Mouse (Mus musculus): Measurements from ENCODE around the gene Cd164. TPM values are rescaled to one million over a fixed set of nuclear protein-coding genes. Genes with fewer than 3 reads are reported as not detected.

The Cd164 gene
- polyA plus RNA-seq, 1 experiment from 2014 or later: 108 TPM

- WGBS: 90% methylated on average over 4 of the region's 4 CpGs
- DNase-seq (ENCODE audit: low spot score): no peak
- no peaks in the 10 kb centered on the region for H3K9me3 ChIP-seq (replicated peaks)
- no peaks in the 10 kb centered on the region for H3K27me3 ChIP-seq (ENCODE audit: low read depth, poor library complexity, severe bottlenecking)
- no peak overlapping the region for H3K27ac ChIP-seq (replicated peaks)
- no peak overlapping the region for H3K4me3 ChIP-seq
- H3K36me3 ChIP-seq: peaks cover 8% of the 10 kb centered on the region
- peaks cover 13% of the 10 kb centered on the region for H3K4me1 ChIP-seq
Measured at GRCm38 (mm10) chr10:41543439-41543838, 24.2 kb downstream of the Cd164 start.

- Histone ChIP-seq H3K9me3 (replicated peaks) (peaks cover under 1% of the 10 kb centered on the region; the same call in 1 of the 2 replicates), H3K27me3 (ENCODE audit: low read depth, poor library complexity, severe bottlenecking) (no peaks in the 10 kb centered on the region), H3K4me3 (no peak overlapping the region), H3K27ac (replicated peaks) (no peak overlapping the region), H3K36me3 (peaks cover 6% of the 10 kb centered on the region), H3K4me1 (peaks cover 13% of the 10 kb centered on the region)
- no peak for DNase-seq (ENCODE audit: low spot score)
- 70% methylated on average over 2 of the region's 2 CpGs for WGBS
Measured at GRCm38 (mm10) chr10:41543844-41544243, 24.6 kb downstream of the Cd164 start.

- Histone ChIP-seq H3K4me3 (peak overlapping the region; percentile 7; the same call in 1 of the 2 replicates), H3K27ac (replicated peaks) (no peak overlapping the region; the same call in 1 of the 2 replicates), H3K27me3 (ENCODE audit: low read depth, poor library complexity, severe bottlenecking) (no peaks in the 10 kb centered on the region), H3K9me3 (replicated peaks) (peaks cover 6% of the 10 kb centered on the region; the same call in 1 of the 2 replicates), H3K4me1 (peaks cover 13% of the 10 kb centered on the region), H3K36me3 (0 out of 2 replicates have a peak, but pooled peaks cover 4% of the 10 kb centered on the region)
- no peak for DNase-seq (ENCODE audit: low spot score)
- 2% methylated on average over 7 of the region's 7 CpGs for WGBS
Measured at GRCm38 (mm10) chr10:41544481-41545190, 25.4 kb downstream of the Cd164 start.

- Histone ChIP-seq H3K27ac (replicated peaks) (no peak overlapping the region), H3K36me3 (0 out of 2 replicates have a peak, but pooled peaks cover 4% of the 10 kb centered on the region), H3K4me1 (peaks cover 13% of the 10 kb centered on the region), H3K27me3 (ENCODE audit: low read depth, poor library complexity, severe bottlenecking) (no peaks in the 10 kb centered on the region), H3K9me3 (replicated peaks) (peaks cover 6% of the 10 kb centered on the region; the same call in 1 of the 2 replicates), H3K4me3 (no peak overlapping the region)
- no peak for DNase-seq (ENCODE audit: low spot score)
- WGBS: 56% methylated on average over 7 of the region's 7 CpGs
Measured at GRCm38 (mm10) chr10:41545224-41545755, 26.1 kb downstream of the Cd164 start.

- DNase-seq (ENCODE audit: low spot score): no peak
- H3K9me3 ChIP-seq (replicated peaks): peaks cover 6% of the 10 kb centered on the region; the same call in 1 of the 2 replicates
- H3K4me3 ChIP-seq: no peak overlapping the region
- no peak overlapping the region for H3K27ac ChIP-seq (replicated peaks)
- 74% methylated on average over 13 of the region's 13 CpGs for WGBS
- H3K4me1 ChIP-seq: peaks cover 13% of the 10 kb centered on the region
- 0 out of 2 replicates have a peak, but pooled peaks cover 4% of the 10 kb centered on the region for H3K36me3 ChIP-seq
- H3K27me3 ChIP-seq (ENCODE audit: low read depth, poor library complexity, severe bottlenecking): no peaks in the 10 kb centered on the region
Measured at GRCm38 (mm10) chr10:41546396-41547165, 27.4 kb downstream of the Cd164 start.

- Histone ChIP-seq H3K36me3 (0 out of 2 replicates have a peak, but pooled peaks cover 4% of the 10 kb centered on the region), H3K27ac (replicated peaks) (no peak overlapping the region), H3K4me3 (no peak overlapping the region), H3K9me3 (replicated peaks) (peaks cover 6% of the 10 kb centered on the region; the same call in 1 of the 2 replicates), H3K4me1 (peaks cover 16% of the 10 kb centered on the region), H3K27me3 (ENCODE audit: low read depth, poor library complexity, severe bottlenecking) (no peaks in the 10 kb centered on the region)
- 84% methylated on average over 7 of the region's 7 CpGs for WGBS
- no peak for DNase-seq (ENCODE audit: low spot score)
Measured at GRCm38 (mm10) chr10:41550711-41551110, 31.5 kb downstream of the Cd164 start.

- H3K36me3 ChIP-seq: 0 out of 2 replicates have a peak, but pooled peaks cover 4% of the 10 kb centered on the region
- H3K9me3 ChIP-seq (replicated peaks): peaks cover 6% of the 10 kb centered on the region; the same call in 1 of the 2 replicates
- 0 out of 2 replicates have a peak overlapping the region, but pooled peaks have one; percentile 2 for H3K27ac ChIP-seq (replicated peaks)
- no peak for DNase-seq (ENCODE audit: low spot score)
- 16% methylated on average over 3 of the region's 3 CpGs for WGBS
- H3K4me1 ChIP-seq: peaks cover 16% of the 10 kb centered on the region
- H3K27me3 ChIP-seq (ENCODE audit: low read depth, poor library complexity, severe bottlenecking): no peaks in the 10 kb centered on the region
- H3K4me3 ChIP-seq: no peak overlapping the region
Measured at GRCm38 (mm10) chr10:41552319-41552718, 33.1 kb downstream of the Cd164 start.

- no peaks in the 10 kb centered on the region for H3K27me3 ChIP-seq (ENCODE audit: low read depth, poor library complexity, severe bottlenecking)
- no peak overlapping the region for H3K4me3 ChIP-seq
- H3K27ac ChIP-seq (replicated peaks): peak overlapping the region; percentile 49; the same call in 1 of the 2 replicates
- no peak for DNase-seq (ENCODE audit: low spot score)
- peaks cover 16% of the 10 kb centered on the region for H3K4me1 ChIP-seq
- 53% methylated on average over 14 of the region's 14 CpGs for WGBS
- peaks cover 6% of the 10 kb centered on the region; the same call in 1 of the 2 replicates for H3K9me3 ChIP-seq (replicated peaks)
- H3K36me3 ChIP-seq: 0 out of 2 replicates have a peak, but pooled peaks cover 4% of the 10 kb centered on the region
Measured at GRCm38 (mm10) chr10:41552847-41553589, 33.8 kb downstream of the Cd164 start.

GRCm38 (mm10) chr10:41553711-41554110 lies 34.5 kb downstream of the Cd164 start:
- H3K9me3 ChIP-seq (replicated peaks): peaks cover 6% of the 10 kb centered on the region; the same call in 1 of the 2 replicates
- no peak for DNase-seq (ENCODE audit: low spot score)
- 78% methylated on average over 4 of the region's 4 CpGs for WGBS
- H3K36me3 ChIP-seq: 0 out of 2 replicates have a peak, but pooled peaks cover 4% of the 10 kb centered on the region
- no peak overlapping the region for H3K27ac ChIP-seq (replicated peaks)
- no peaks in the 10 kb centered on the region for H3K27me3 ChIP-seq (ENCODE audit: low read depth, poor library complexity, severe bottlenecking)
- no peak overlapping the region for H3K4me3 ChIP-seq
- peaks cover 16% of the 10 kb centered on the region for H3K4me1 ChIP-seq

GRCm38 (mm10) chr10:41555081-41555480 lies 35.9 kb downstream of the Cd164 start:
- 90% methylated on average over 3 of the region's 3 CpGs for WGBS
- Histone ChIP-seq H3K36me3 (no peaks in the 10 kb centered on the region), H3K27me3 (ENCODE audit: low read depth, poor library complexity, severe bottlenecking) (no peaks in the 10 kb centered on the region), H3K9me3 (replicated peaks) (0 out of 2 replicates have a peak, but pooled peaks cover 2% of the 10 kb centered on the region), H3K4me3 (no peak overlapping the region), H3K27ac (replicated peaks) (no peak overlapping the region), H3K4me1 (peaks cover 16% of the 10 kb centered on the region)
- no peak for DNase-seq (ENCODE audit: low spot score)

- Histone ChIP-seq H3K4me3 (no peak overlapping the region), H3K27ac (replicated peaks) (no peak overlapping the region), H3K36me3 (no peaks in the 10 kb centered on the region), H3K4me1 (no peaks in the 10 kb centered on the region), H3K9me3 (replicated peaks) (peaks cover 12% of the 10 kb centered on the region; the same call in 1 of the 2 replicates), H3K27me3 (ENCODE audit: low read depth, poor library complexity, severe bottlenecking) (no peaks in the 10 kb centered on the region)
- WGBS: 94% methylated on average over 1 of the region's 1 CpGs
- no peak for DNase-seq (ENCODE audit: low spot score)
Measured at GRCm38 (mm10) chr10:41558401-41558800, 39.2 kb downstream of the Cd164 start.
